Mouse (Mus musculus): ENCODE measurements around the gene Spon2. TPM values are rescaled to one million over a fixed set of nuclear protein-coding genes. Genes with fewer than 3 reads are reported as not detected.

The Spon2 gene
- polyA plus RNA-seq, 1 experiment = 5.5 TPM

GRCm38 (mm10) chr5:33214723-33215122 is 3.5 kb downstream of the Spon2 start:
- Histone ChIP-seq H3K4me3 (no peak overlapping the region), H3K36me3 (ENCODE audit: control insufficient read depth, insufficient read depth) (no peaks in the 10 kb centered on the region), H3K4me2 (ENCODE audit: low read depth) (no peak overlapping the region), H3ac (ENCODE audit: control insufficient read depth, insufficient read length) (no peak overlapping the region), H3K79me2 (ENCODE audit: control insufficient read depth, insufficient read depth) (no peaks in the 10 kb centered on the region), H3K27me3 (ENCODE audit: control insufficient read depth, insufficient read depth, insufficient read length) (no peaks in the 10 kb centered on the region)
- TF ChIP-seq REST (IDR thresholded peaks at IDR 0.05; ENCODE audit: insufficient read depth, insufficient read length) (no peak), TCF12 (IDR thresholded peaks at IDR 0.05; ENCODE audit: insufficient read depth, poor library complexity, severe bottlenecking) (no peak), MYOG (IDR thresholded peaks at IDR 0.05; ENCODE audit: control insufficient read depth in 1 of 3, insufficient read depth in 1 of 3, insufficient read length in 2 of 3, low read depth in 2 of 3) (no peak), SRF (IDR thresholded peaks at IDR 0.05; ENCODE audit: control insufficient read depth, insufficient read length, low read depth) (no peak), E2F4 (IDR thresholded peaks at IDR 0.05; ENCODE audit: insufficient read depth) (no peak), MAX (IDR thresholded peaks at IDR 0.05; ENCODE audit: low read depth) (no peak), POLR2AphosphoS2 (IDR thresholded peaks at IDR 0.05; ENCODE audit: insufficient read length, low read depth) (no peak), POLR2A (IDR thresholded peaks at IDR 0.05; ENCODE audit: insufficient read length, low read depth) (no peak), MYOD1 (IDR thresholded peaks at IDR 0.05; ENCODE audit: control insufficient read depth in 1 of 3, insufficient read length in 2 of 3, low read depth in 2 of 3) (no peak), CEBPB (IDR thresholded peaks at IDR 0.05; ENCODE audit: insufficient read depth, poor library complexity, severe bottlenecking) (no peak), USF1 (IDR thresholded peaks at IDR 0.05; ENCODE audit: low read depth) (no peak), TCF3 (IDR thresholded peaks at IDR 0.05; ENCODE audit: insufficient read length, low read depth) (no peak)

GRCm38 (mm10) chr5:33211254-33211653 is 7.0 kb downstream of the Spon2 start:
- Histone ChIP-seq H3K79me2 (ENCODE audit: control insufficient read depth, insufficient read depth) (no peaks in the 10 kb centered on the region), H3K4me2 (ENCODE audit: low read depth) (no peak overlapping the region), H3K27me3 (ENCODE audit: control insufficient read depth, insufficient read depth, insufficient read length) (no peaks in the 10 kb centered on the region), H3K36me3 (ENCODE audit: control insufficient read depth, insufficient read depth) (no peaks in the 10 kb centered on the region), H3ac (ENCODE audit: control insufficient read depth, insufficient read length) (no peak overlapping the region), H3K4me3 (no peak overlapping the region)
- TF ChIP-seq SRF (IDR thresholded peaks at IDR 0.05; ENCODE audit: control insufficient read depth, insufficient read length, low read depth) = no peak

DNA sequence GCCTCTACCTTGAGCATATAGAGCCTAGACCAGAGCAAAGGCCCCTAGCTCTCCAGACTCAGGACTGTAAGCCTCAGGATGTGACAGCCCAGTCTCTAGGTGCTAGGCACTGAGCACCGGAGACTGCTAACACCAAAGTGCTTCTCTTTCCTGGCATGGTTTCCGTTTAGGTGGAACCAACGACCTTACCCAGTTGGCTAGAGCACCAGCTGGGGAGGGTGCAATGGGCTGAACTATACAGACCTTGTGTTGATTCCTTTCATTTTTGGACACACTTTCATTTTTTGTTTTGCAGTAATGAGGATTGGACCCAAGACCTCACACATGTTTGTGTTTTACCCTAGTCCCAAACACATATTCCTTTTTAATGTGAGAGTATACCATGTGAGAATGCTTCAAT is 7.7 kb downstream of the Spon2 start:
- H3ac ChIP-seq (ENCODE audit: control insufficient read depth, insufficient read length) = no peak overlapping the region
- H3K4me3 ChIP-seq = no peak overlapping the region
- H3K79me2 ChIP-seq (ENCODE audit: control insufficient read depth, insufficient read depth) = no peaks in the 10 kb centered on the region
- H3K36me3 ChIP-seq (ENCODE audit: control insufficient read depth, insufficient read depth) = no peaks in the 10 kb centered on the region
- H3K4me2 ChIP-seq (ENCODE audit: low read depth) = no peak overlapping the region
- TF ChIP-seq MAX (IDR thresholded peaks at IDR 0.05; ENCODE audit: low read depth) = no peak
- no peak for TF ChIP-seq USF1 (IDR thresholded peaks at IDR 0.05; ENCODE audit: low read depth)
- no peak for TF ChIP-seq MYOG (IDR thresholded peaks at IDR 0.05; ENCODE audit: control insufficient read depth in 1 of 3, insufficient read depth in 1 of 3, insufficient read length in 2 of 3, low read depth in 2 of 3)
- no peak for TF ChIP-seq SRF (IDR thresholded peaks at IDR 0.05; ENCODE audit: control insufficient read depth, insufficient read length, low read depth)
- TF ChIP-seq POLR2AphosphoS2 (IDR thresholded peaks at IDR 0.05; ENCODE audit: insufficient read length, low read depth) = no peak
- TF ChIP-seq E2F4 (IDR thresholded peaks at IDR 0.05; ENCODE audit: insufficient read depth) = no peak
- no peak for TF ChIP-seq POLR2A (IDR thresholded peaks at IDR 0.05; ENCODE audit: insufficient read length, low read depth)
- no peak for TF ChIP-seq REST (IDR thresholded peaks at IDR 0.05; ENCODE audit: insufficient read depth, insufficient read length)
- TF ChIP-seq TCF12 (IDR thresholded peaks at IDR 0.05; ENCODE audit: insufficient read depth, poor library complexity, severe bottlenecking) = no peak
- TF ChIP-seq CEBPB (IDR thresholded peaks at IDR 0.05; ENCODE audit: insufficient read depth, poor library complexity, severe bottlenecking) = no peak
- no peak for TF ChIP-seq TCF3 (IDR thresholded peaks at IDR 0.05; ENCODE audit: insufficient read length, low read depth)
- no peak for TF ChIP-seq MYOD1 (IDR thresholded peaks at IDR 0.05; ENCODE audit: control insufficient read depth in 1 of 3, insufficient read length in 2 of 3, low read depth in 2 of 3)
- no peaks in the 10 kb centered on the region for H3K27me3 ChIP-seq (ENCODE audit: control insufficient read depth, insufficient read depth, insufficient read length)

GRCm38 (mm10) chr5:33208533-33209245 is 9.6 kb downstream of the Spon2 start:
- no peak overlapping the region for H3ac ChIP-seq (ENCODE audit: control insufficient read depth, insufficient read length)
- TF ChIP-seq POLR2AphosphoS2 (IDR thresholded peaks at IDR 0.05; ENCODE audit: insufficient read length, low read depth) (no peak), POLR2A (IDR thresholded peaks at IDR 0.05; ENCODE audit: insufficient read length, low read depth) (no peak), USF1 (IDR thresholded peaks at IDR 0.05; ENCODE audit: low read depth) (no peak), CEBPB (IDR thresholded peaks at IDR 0.05; ENCODE audit: insufficient read depth, poor library complexity, severe bottlenecking) (no peak), REST (IDR thresholded peaks at IDR 0.05; ENCODE audit: insufficient read depth, insufficient read length) (no peak), TCF12 (IDR thresholded peaks at IDR 0.05; ENCODE audit: insufficient read depth, poor library complexity, severe bottlenecking) (no peak), MAX (IDR thresholded peaks at IDR 0.05; ENCODE audit: low read depth) (no peak), SRF (IDR thresholded peaks at IDR 0.05; ENCODE audit: control insufficient read depth, insufficient read length, low read depth) (no peak), MYOD1 (IDR thresholded peaks at IDR 0.05; ENCODE audit: control insufficient read depth in 1 of 3, insufficient read length in 2 of 3, low read depth in 2 of 3) (no peak), E2F4 (IDR thresholded peaks at IDR 0.05; ENCODE audit: insufficient read depth) (no peak), TCF3 (IDR thresholded peaks at IDR 0.05; ENCODE audit: insufficient read length, low read depth) (no peak), MYOG (IDR thresholded peaks at IDR 0.05; ENCODE audit: control insufficient read depth in 1 of 3, insufficient read depth in 1 of 3, insufficient read length in 2 of 3, low read depth in 2 of 3) (no peak)
- H3K4me3 ChIP-seq = no peak overlapping the region
- H3K36me3 ChIP-seq (ENCODE audit: control insufficient read depth, insufficient read depth) = no peaks in the 10 kb centered on the region
- H3K27me3 ChIP-seq (ENCODE audit: control insufficient read depth, insufficient read depth, insufficient read length) = no peaks in the 10 kb centered on the region
- no peaks in the 10 kb centered on the region for H3K79me2 ChIP-seq (ENCODE audit: control insufficient read depth, insufficient read depth)
- no peak overlapping the region for H3K4me2 ChIP-seq (ENCODE audit: low read depth)

GRCm38 (mm10) chr5:33207136-33207535 is 11.1 kb downstream of the Spon2 start:
- no peaks in the 10 kb centered on the region for H3K36me3 ChIP-seq (ENCODE audit: control insufficient read depth, insufficient read depth)
- TF ChIP-seq CEBPB (IDR thresholded peaks at IDR 0.05; ENCODE audit: insufficient read depth, poor library complexity, severe bottlenecking) = no peak
- no peaks in the 10 kb centered on the region for H3K79me2 ChIP-seq (ENCODE audit: control insufficient read depth, insufficient read depth)
- peaks cover 7% of the 10 kb centered on the region for H3K27me3 ChIP-seq (ENCODE audit: control insufficient read depth, insufficient read depth, insufficient read length)
- no peak overlapping the region for H3K4me2 ChIP-seq (ENCODE audit: low read depth)
- H3ac ChIP-seq (ENCODE audit: control insufficient read depth, insufficient read length) = no peak overlapping the region
- H3K4me3 ChIP-seq = no peak overlapping the region
